Mouse (Mus musculus): ENCODE data around the gene 1700007K13Rik.

- TF ChIP-seq CTCF (IDR thresholded peaks at IDR 0.05 in 2 of 3, conservative IDR thresholded peaks at IDR 0.05 in 1 of 3; ENCODE audit: control insufficient read depth in 1 of 3, insufficient read depth in 1 of 3, low read depth in 2 of 3, low read length in 3 of 3, poor library complexity in 1 of 3, severe bottlenecking in 1 of 3) (peak; percentile 28 to 75 (median 72)), POLR2AphosphoS5 (IDR thresholded peaks at IDR 0.05; ENCODE audit: borderline replicate concordance, low read depth, low read length) (no peak), RAD21 (IDR thresholded peaks at IDR 0.05; ENCODE audit: low read depth, low read length) (no peak; the same call in none of the 2 replicates), USF1 (IDR thresholded peaks at IDR 0.05; ENCODE audit: low read depth, low read length) (no peak), TAL1 (IDR thresholded peaks at IDR 0.05; ENCODE audit: low read length) (no peak), ETS1 (IDR thresholded peaks at IDR 0.05; ENCODE audit: low read depth, low read length) (0 out of 2 replicates have a peak, but pooled peaks have one; percentile 15)
These were observed 29.1 kb upstream of the 1700007K13Rik start for GRCm38 (mm10) chr2:28495207-28495756.

All from MEL (cell line).